Mouse (Mus musculus): ENCODE results near the gene Polr3h. TPM values are rescaled to one million over a fixed set of nuclear protein-coding genes. Genes with fewer than 3 reads are reported as not detected.

The Polr3h gene
- polyA plus RNA-seq, 1 experiment from 2014 or later: 76.8 TPM

DNA sequence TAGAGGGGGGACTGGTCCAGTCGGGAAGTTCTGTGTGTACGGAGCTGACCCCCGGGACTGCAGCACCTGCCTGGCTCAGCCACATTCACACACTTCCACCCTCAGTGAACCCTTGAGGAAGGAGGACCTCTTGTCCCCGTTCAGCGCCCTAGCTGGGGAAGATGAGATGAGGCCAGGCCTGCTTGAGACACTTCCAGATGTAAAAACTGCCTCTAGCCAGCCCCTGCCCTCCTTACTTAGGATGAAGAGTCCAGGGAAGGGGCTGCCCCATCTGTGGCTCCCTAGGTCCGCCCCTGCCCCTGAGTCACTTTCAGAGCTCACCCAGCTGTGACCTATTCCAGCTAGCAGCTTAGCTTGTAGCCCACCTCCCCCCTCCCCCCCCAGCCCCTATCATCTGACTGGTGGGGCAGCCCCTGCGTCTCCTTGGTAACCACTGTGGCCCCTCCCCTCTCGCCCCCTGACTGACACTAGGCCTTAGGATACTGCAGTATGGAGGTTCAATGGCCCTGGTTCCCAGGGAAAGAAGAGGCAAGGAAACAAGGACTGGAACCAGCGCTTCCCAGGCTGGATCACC lies 17.2 kb upstream of the Polr3h start:
- WGBS: 9% methylated on average over 8 of the region's 9 CpGs
- Histone ChIP-seq H3K9ac (peak overlapping the region; percentile 53), H3K4me1 (replicated peaks) (peaks cover 29% of the 10 kb centered on the region), H3K27me3 (no peaks in the 10 kb centered on the region), H3K9me3 (no peaks in the 10 kb centered on the region), H3K36me3 (peaks cover 27% of the 10 kb centered on the region), H3K4me2 (no peak overlapping the region), H3K27ac (peak overlapping the region; percentile 58; the same call in 1 of the 2 replicates), H3K4me3 (no peak overlapping the region)
- 0 out of 2 replicates have a peak, but pooled peaks have one; percentile 15 for ATAC-seq (ENCODE audit: low FRiP score)

DNA sequence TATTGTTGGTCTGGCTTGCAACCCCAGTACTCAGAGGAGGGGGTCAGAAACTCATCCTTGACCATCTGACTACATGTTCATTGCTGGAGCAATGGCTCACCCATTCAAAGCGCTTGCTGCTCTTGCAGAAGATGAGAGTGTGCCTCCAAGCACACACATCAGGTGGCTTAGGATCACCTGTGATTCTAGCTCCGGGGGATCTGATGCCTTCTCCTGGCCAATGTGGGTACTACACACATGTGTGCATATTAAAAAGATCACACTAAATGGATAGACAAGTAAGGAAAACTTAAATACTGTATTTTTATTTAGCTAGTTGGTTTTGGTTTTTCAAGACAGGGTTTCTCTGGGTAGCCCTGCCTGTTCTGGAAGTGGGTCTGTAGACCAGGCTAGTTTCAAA lies 15.0 kb upstream of the Polr3h start:
- 94% methylated on average over 2 of the region's 2 CpGs for whole genome bisulfite sequencing
- Histone ChIP-seq H3K9me3 (no peaks in the 10 kb centered on the region), H3K4me3 (no peak overlapping the region), H3K4me2 (no peak overlapping the region), H3K4me1 (replicated peaks) (peaks cover 47% of the 10 kb centered on the region), H3K36me3 (peaks cover 10% of the 10 kb centered on the region), H3K27me3 (no peaks in the 10 kb centered on the region), H3K27ac (no peak overlapping the region), H3K9ac (no peak overlapping the region)
- no peak for ATAC-seq (ENCODE audit: low FRiP score)

DNA sequence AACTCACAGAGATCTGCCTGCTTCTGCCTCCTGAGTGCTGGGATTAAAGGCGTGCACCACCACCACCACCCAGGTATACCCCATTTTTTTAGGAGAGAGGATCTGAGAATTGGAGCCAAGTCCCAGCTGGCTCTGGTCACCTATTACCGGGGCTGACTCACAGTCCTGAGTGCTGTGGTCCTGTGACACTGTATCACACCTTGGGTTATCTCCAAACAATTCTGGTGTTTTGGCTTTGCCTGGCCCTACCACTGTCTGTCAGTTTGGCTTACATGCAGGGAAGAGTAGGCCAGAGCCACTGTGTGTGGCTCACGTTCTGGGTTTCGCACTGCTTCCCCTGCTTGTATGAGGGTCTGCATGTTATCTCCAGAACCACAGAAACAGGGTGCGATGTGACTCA lies 14.2 kb upstream of the Polr3h start:
- no peak for ATAC-seq (ENCODE audit: low FRiP score)
- Histone ChIP-seq H3K27me3 (no peaks in the 10 kb centered on the region), H3K36me3 (peaks cover 10% of the 10 kb centered on the region), H3K4me3 (no peak overlapping the region), H3K4me2 (no peak overlapping the region), H3K27ac (no peak overlapping the region), H3K4me1 (replicated peaks) (peaks cover 46% of the 10 kb centered on the region), H3K9ac (no peak overlapping the region), H3K9me3 (no peaks in the 10 kb centered on the region)
- 91% methylated on average over 5 of the region's 5 CpGs for WGBS

DNA sequence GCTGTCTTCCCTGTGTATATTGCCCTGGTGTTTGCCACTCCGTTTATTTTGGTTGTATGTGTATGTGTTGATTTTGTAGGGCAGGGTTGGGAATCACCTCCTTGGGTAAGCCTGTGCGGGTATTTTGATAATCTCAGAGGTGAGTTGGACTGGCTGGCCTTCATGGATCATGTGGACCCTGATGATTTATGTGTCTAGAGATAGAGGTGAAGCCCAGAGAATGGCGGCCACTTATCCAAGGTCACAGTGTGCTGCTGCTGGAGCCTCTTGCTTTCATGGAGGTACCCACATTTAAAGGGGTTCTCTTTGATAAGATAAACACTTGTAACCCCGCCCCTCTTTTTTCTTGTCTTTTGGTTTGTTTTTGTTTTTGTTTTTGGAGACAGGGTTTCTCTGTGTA lies 13.7 kb upstream of the Polr3h start:
- no peaks in the 10 kb centered on the region for H3K27me3 ChIP-seq
- H3K4me1 ChIP-seq (replicated peaks): peaks cover 46% of the 10 kb centered on the region
- 91% methylated on average over 4 of the region's 4 CpGs for WGBS
- no peak overlapping the region for H3K4me3 ChIP-seq
- H3K36me3 ChIP-seq: peaks cover 10% of the 10 kb centered on the region
- no peaks in the 10 kb centered on the region for H3K9me3 ChIP-seq
- H3K4me2 ChIP-seq: no peak overlapping the region
- no peak overlapping the region for H3K27ac ChIP-seq
- ATAC-seq (ENCODE audit: low FRiP score): no peak
- no peak overlapping the region for H3K9ac ChIP-seq

DNA sequence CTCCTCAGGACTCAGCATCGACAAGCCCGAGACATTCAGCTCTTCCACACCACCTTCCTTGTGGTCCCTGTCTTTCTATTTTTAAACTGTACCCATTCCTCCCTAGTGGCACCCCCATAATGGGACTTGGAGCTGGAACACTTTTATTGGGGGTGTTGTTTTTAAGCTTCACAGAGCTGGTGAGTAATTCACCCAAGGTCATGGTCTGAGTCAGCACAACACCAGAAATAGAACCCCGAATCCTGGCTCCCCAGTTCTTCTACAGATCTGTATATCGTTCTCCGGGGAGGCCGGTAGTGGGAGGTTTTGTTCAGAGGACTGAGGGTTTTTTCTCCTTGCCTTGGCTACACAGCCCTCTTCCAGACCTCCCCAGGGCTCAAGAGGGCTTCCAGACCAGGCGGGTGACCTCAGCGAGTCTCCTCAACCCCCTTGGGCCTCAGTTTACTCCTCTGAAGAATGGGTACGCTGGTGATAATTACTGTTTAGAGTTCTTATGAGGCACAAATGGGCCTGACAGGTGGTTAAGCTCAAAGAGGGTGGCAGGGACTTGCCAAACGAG lies 13.2 kb upstream of the Polr3h start:
- no peak overlapping the region for H3K27ac ChIP-seq

DNA sequence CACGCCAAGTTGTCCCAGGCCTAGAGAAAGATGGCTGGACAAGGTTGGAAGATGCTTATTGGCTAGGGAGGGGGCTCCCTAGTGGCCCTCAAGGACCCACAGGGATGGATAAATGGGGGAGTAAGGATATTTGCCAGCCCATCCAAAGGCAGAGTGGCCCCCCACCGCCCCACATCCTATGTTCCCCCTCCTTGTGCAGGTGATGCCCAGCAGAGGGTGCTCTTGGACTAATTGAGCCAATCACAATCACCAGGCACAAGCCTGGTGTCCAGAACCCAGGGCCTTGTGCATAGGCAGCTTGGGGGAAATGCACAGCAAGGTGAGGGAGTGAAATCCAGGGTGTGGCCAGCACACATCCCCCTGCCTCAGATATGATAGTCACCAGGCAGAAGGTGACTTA lies 12.2 kb upstream of the Polr3h start:
- Histone ChIP-seq H3K27me3 (no peaks in the 10 kb centered on the region), H3K4me2 (peak overlapping the region; percentile 79), H3K36me3 (peaks cover 10% of the 10 kb centered on the region), H3K9me3 (no peaks in the 10 kb centered on the region), H3K27ac (peak overlapping the region; percentile 95), H3K9ac (peak overlapping the region; percentile 87), H3K4me1 (replicated peaks) (peaks cover 42% of the 10 kb centered on the region), H3K4me3 (peak overlapping the region; percentile 64)
- ATAC-seq (ENCODE audit: low FRiP score): peak; percentile 35; the same call in 1 of the 2 replicates
- WGBS: 28% methylated on average over 2 of the region's 2 CpGs

More for the DNA sequence above, 13.2 kb upstream of the Polr3h start:
- no peaks in the 10 kb centered on the region for H3K9me3 ChIP-seq
- 0 out of 2 replicates have a peak overlapping the region, but pooled peaks have one; percentile 19 for H3K9ac ChIP-seq
- H3K36me3 ChIP-seq: peaks cover 10% of the 10 kb centered on the region
- peak overlapping the region; percentile 79; the same call in 1 of the 2 replicates for H3K4me2 ChIP-seq
- WGBS: 89% methylated on average over 10 of the region's 10 CpGs
- ATAC-seq (ENCODE audit: low FRiP score): no peak
- no peaks in the 10 kb centered on the region for H3K27me3 ChIP-seq
- H3K4me1 ChIP-seq (replicated peaks): peaks cover 46% of the 10 kb centered on the region
- H3K4me3 ChIP-seq: no peak overlapping the region

DNA sequence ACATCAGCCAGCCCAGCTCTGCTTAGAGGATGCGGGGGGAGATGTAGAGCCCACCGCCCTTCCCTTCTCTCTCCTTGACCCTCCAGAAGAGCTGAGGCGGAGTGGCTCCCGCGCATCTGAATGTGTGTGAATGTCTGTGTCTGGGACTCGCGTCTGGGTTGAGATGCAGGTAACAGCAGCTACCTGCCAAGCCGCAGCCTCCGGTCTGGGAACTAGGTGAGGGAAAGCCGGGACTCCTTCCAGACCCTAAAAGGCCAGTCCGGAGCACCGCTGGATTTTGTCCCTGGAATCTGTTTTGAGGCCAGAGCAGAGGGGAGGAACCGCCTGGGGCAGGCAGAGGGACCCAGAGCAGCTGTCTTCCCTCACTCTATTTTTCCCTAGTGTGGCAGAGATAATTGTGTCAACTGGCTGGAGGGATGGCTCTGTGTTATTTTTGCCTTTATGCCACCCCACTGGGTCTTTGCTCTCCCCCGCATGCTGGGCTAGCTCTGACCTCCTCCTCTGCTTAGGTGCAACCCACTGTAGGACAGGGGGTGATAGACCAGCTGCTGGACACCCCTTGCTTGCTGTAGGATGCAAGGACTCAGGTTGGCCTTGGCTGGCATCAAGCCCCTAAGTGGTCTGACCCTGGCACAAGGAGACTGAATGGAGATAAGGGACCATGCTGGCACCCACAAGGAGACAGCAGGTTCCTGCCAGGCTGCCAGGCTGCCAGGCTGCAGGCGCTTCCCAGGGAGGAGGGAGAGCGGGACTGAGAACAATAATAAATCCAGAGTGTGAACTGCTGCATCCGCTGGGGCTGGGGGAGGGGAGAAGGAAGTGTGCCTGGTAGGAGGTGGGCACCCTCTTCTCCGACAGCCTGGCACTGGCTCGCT lies 11.3 kb upstream of the Polr3h start:
- peak overlapping the region; percentile 64 for H3K4me3 ChIP-seq
- no peaks in the 10 kb centered on the region for H3K27me3 ChIP-seq
- peak overlapping the region; percentile 79 for H3K4me2 ChIP-seq
- H3K9ac ChIP-seq: peak overlapping the region; percentile 87
- H3K36me3 ChIP-seq: peaks cover 10% of the 10 kb centered on the region
- peaks cover 45% of the 10 kb centered on the region for H3K4me1 ChIP-seq (replicated peaks)
- ATAC-seq (ENCODE audit: low FRiP score): peak; percentile 44
- WGBS: 6% methylated on average over 19 of the region's 19 CpGs
- H3K27ac ChIP-seq: peak overlapping the region; percentile 95
- no peaks in the 10 kb centered on the region for H3K9me3 ChIP-seq

DNA sequence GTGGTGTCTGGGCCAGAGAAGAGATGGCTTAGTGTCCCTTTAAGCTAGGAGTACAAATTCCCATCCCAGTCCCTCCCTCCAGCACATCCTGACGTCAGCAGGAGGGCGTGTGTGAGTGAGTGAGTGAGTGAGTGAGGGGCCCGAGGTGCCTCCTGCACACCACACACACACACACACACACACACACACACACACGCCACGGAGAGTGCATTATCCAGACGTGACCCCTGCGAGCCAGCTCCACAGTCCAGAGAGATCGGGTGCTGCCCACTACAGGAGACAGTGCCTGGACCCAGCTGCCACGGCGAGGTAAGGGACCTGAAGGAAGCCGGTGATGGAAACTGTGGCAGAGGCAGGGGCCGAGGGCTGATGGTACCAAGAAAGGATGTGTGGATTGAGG lies 10.6 kb upstream of the Polr3h start, which contains the start of gene Csdc2:
TSS of gene Csdc2 (plus strand) at position 81 of the 400 bp plus-strand sequence.
- Histone ChIP-seq H3K4me1 (replicated peaks) (peaks cover 43% of the 10 kb centered on the region), H3K9ac (peak within 1 kb of the TSS; percentile 87), H3K36me3 (peaks cover 10% of the 10 kb centered on the region), H3K4me2 (peak within 1 kb of the TSS; percentile 79), H3K27ac (peak within 1 kb of the TSS; percentile 95), H3K9me3 (no peaks in the 10 kb centered on the region), H3K4me3 (peak within 1 kb of the TSS; percentile 64), H3K27me3 (no peaks in the 10 kb centered on the region)
- peak; percentile 78 for ATAC-seq (ENCODE audit: low FRiP score)
- 0% methylated on average over 12 of the region's 12 CpGs for WGBS

DNA sequence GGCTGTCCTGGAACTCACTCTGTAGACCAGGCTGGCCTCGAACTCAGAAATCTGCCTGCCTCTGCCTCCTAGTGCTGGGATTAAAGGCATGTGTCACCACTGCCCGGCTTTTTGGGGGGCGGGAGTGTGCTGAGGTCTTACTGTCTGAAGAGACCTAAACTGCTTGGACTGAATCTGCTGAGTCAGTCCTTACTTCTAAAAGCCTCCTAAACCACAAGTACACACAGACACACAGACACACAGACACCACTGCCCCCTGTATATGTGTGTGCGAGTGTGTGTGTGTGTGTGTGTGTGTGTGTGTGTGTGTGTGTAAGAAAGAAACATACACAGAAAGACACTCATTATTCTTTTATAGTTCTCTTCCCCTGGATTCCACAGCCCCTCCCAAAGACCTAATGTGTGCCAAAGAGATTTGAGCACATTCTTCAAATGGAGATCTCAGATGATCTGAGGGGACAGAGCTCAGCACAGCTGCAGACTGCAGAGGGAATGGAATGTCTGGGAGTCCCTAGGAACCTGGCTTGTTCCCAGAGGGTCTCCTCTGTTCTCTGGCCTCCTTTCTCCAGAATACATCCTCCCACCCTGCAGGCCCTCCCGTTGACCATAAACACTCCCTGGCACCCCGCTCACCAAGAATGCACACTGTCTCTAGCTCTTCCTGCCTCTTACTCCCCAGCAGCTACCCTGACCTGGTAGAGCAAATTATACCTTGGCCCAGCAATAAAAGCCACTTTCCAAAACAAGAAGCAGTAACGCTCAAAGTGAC lies 10.0 kb upstream of the Polr3h start:
- H3K27ac ChIP-seq: peak overlapping the region; percentile 95
- H3K27me3 ChIP-seq: no peaks in the 10 kb centered on the region
- H3K36me3 ChIP-seq: peaks cover 10% of the 10 kb centered on the region
- ATAC-seq (ENCODE audit: low FRiP score): peak; percentile 22; the same call in 1 of the 2 replicates
- H3K4me3 ChIP-seq: peak overlapping the region; percentile 64
- H3K4me1 ChIP-seq (replicated peaks): peaks cover 43% of the 10 kb centered on the region
- peak overlapping the region; percentile 79 for H3K4me2 ChIP-seq
- 58% methylated on average over 7 of the region's 7 CpGs for WGBS
- no peaks in the 10 kb centered on the region for H3K9me3 ChIP-seq
- H3K9ac ChIP-seq: peak overlapping the region; percentile 87

DNA sequence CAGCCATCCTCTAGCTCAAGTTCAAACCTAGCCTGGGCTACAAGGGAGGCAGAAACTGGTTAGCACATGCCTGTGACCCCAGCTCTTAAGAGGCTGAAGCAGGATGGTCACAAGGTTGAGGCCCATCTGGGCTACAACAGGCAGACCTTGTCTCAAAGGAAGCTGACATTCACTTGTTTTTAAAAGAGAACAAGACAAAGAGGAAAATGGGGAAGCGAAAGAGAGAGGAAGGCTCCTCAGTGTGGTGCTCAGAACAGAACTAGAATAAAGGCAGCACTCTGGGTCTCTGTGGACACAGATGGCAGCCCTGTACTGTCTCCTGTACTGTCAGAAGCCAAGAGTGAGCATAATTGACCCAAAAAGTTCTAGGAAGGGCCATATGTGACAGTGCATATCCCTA lies 7.9 kb upstream of the Polr3h start:
- Histone ChIP-seq H3K27me3 (no peaks in the 10 kb centered on the region), H3K36me3 (no peaks in the 10 kb centered on the region), H3K9me3 (no peaks in the 10 kb centered on the region), H3K4me3 (no peak overlapping the region), H3K4me2 (no peak overlapping the region), H3K4me1 (replicated peaks) (peaks cover 36% of the 10 kb centered on the region), H3K9ac (no peak overlapping the region), H3K27ac (no peak overlapping the region)
- WGBS: 81% methylated on average over 1 of the region's 1 CpGs
- ATAC-seq (ENCODE audit: low FRiP score): no peak

DNA sequence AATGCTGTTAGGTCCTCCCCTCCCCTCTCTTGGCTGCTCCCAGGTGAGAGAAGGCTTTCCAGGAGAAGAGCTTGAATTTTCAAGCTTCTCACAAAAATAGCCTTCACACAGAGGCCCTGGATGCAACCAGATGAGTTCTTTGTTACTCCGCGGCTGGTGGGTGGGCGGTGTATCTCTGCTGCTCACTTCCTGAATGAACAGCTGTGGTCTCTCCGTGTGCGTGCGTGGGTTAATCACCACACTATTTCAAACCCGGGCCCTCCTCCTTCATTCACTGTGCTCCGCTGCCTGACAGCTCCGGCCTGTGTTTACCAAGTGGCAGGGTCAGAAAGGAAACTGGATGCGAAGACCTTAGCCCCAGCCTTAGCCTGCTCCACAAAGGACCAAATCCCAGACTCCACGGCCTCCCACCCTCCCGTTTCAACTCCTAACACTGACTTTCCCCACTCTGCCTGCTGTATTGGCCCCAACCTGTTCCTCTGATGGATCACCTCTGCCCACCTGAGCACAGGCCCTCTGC lies 7.0 kb upstream of the Polr3h start:
- H3K27ac ChIP-seq: no peak overlapping the region

More for the DNA sequence above, 7.0 kb upstream of the Polr3h start:
- no peak overlapping the region for H3K4me2 ChIP-seq
- 37% methylated on average over 12 of the region's 12 CpGs for WGBS
- H3K27me3 ChIP-seq: no peaks in the 10 kb centered on the region
- H3K4me1 ChIP-seq (replicated peaks): peaks cover 26% of the 10 kb centered on the region
- no peaks in the 10 kb centered on the region for H3K36me3 ChIP-seq
- ATAC-seq (ENCODE audit: low FRiP score): no peak
- no peak overlapping the region for H3K4me3 ChIP-seq
- H3K9ac ChIP-seq: no peak overlapping the region
- no peaks in the 10 kb centered on the region for H3K9me3 ChIP-seq
